Mouse (Mus musculus): ENCODE measurements around the gene Olfr1188. TPM values are rescaled to one million over a fixed set of nuclear protein-coding genes. Genes with fewer than 3 reads are reported as not detected.
"Not testable (repeated sequence)": the region's sequence is repeated elsewhere in the genome, so short reads cannot be mapped to it uniquely, and the experiment has no call there.

Olfr1188 gene
- polyA plus RNA-seq (2015; fragmentation: Nextera tagmentation; extraction: Ambion mirVana) = not detected in 2 replicates

GRCm38 (mm10) chr2:88556635-88557034, at the start of gene Olfr1188:
TSS of gene Olfr1188 (plus strand) at chr2:88556935.
- Histone ChIP-seq H3K4me3 (ENCODE audit: low read length) (no peak within 1 kb of the TSS), H3K27me3 (ENCODE audit: insufficient read depth, low read length) (no peaks in the 10 kb centered on the region), H3K4me1 (ENCODE audit: insufficient read depth, low read length) (no peaks in the 10 kb centered on the region), H3K9ac (replicated peaks; ENCODE audit: low read length) (no peak within 1 kb of the TSS), H3K9me3 (ENCODE audit: low read length) (no peaks in the 10 kb centered on the region), H3K36me3 (ENCODE audit: insufficient read depth, low read length) (no peaks in the 10 kb centered on the region), H3K4me2 (replicated peaks; ENCODE audit: low read depth, low read length) (no peak within 1 kb of the TSS), H3K27ac (ENCODE audit: low read length) (no peak within 1 kb of the TSS)
- WGBS = 85% methylated on average over 2 of the region's 2 CpGs
- ATAC-seq (ENCODE audit: low FRiP score, low TSS enrichment) = no peak

- Histone ChIP-seq H3K36me3 (ENCODE audit: insufficient read depth, low read length) (no peaks in the 10 kb centered on the region), H3K4me2 (replicated peaks; ENCODE audit: low read depth, low read length) (no peak within 1 kb of the TSS), H3K4me1 (ENCODE audit: insufficient read depth, low read length) (no peaks in the 10 kb centered on the region), H3K27ac (ENCODE audit: low read length) (no peak within 1 kb of the TSS), H3K4me3 (ENCODE audit: low read length) (no peak within 1 kb of the TSS), H3K27me3 (ENCODE audit: insufficient read depth, low read length) (no peaks in the 10 kb centered on the region), H3K9ac (replicated peaks; ENCODE audit: low read length) (no peak within 1 kb of the TSS), H3K9me3 (ENCODE audit: low read length) (no peaks in the 10 kb centered on the region)
- WGBS = 80% methylated on average over 2 of the region's 2 CpGs
- ATAC-seq (ENCODE audit: low FRiP score, low TSS enrichment) = no peak
These were observed 38.5 kb upstream of the Olfr1188 start, which contains the start of gene Olfr1186 for GRCm38 (mm10) chr2:88518251-88518650. TSS of gene Olfr1186 (plus strand) at chr2:88518551.

- H3K4me2 ChIP-seq (replicated peaks; ENCODE audit: low read depth, low read length) = no peak overlapping the region
- H3K4me1 ChIP-seq (ENCODE audit: insufficient read depth, low read length) = no peaks in the 10 kb centered on the region
- no peak overlapping the region for H3K27ac ChIP-seq (ENCODE audit: low read length)
- ATAC-seq (ENCODE audit: low FRiP score, low TSS enrichment) = no peak
- no peaks in the 10 kb centered on the region for H3K36me3 ChIP-seq (ENCODE audit: insufficient read depth, low read length)
- H3K4me3 ChIP-seq (ENCODE audit: low read length) = no peak overlapping the region
- no peaks in the 10 kb centered on the region for H3K27me3 ChIP-seq (ENCODE audit: insufficient read depth, low read length)
- no peak overlapping the region for H3K9ac ChIP-seq (replicated peaks; ENCODE audit: low read length)
- no peaks in the 10 kb centered on the region for H3K9me3 ChIP-seq (ENCODE audit: low read length)
- 78% methylated on average over 3 of the region's 3 CpGs for WGBS
These were observed 31.0 kb upstream of the Olfr1188 start for GRCm38 (mm10) chr2:88525720-88526119.

- H3K36me3 ChIP-seq (ENCODE audit: insufficient read depth, low read length); H3K27me3 ChIP-seq (ENCODE audit: insufficient read depth, low read length); H3K9ac ChIP-seq (replicated peaks; ENCODE audit: low read length); H3K4me1 ChIP-seq (ENCODE audit: insufficient read depth, low read length); H3K4me2 ChIP-seq (replicated peaks; ENCODE audit: low read depth, low read length); H3K9me3 ChIP-seq (ENCODE audit: low read length); ATAC-seq (ENCODE audit: low FRiP score, low TSS enrichment); H3K27ac ChIP-seq (ENCODE audit: low read length); H3K4me3 ChIP-seq (ENCODE audit: low read length): not testable (repeated sequence)
- 89% methylated on average over 12 of the region's 12 CpGs for WGBS
These were observed 16.0 kb downstream of the Olfr1188 start for GRCm38 (mm10) chr2:88572696-88573095.

- Histone ChIP-seq H3K9ac (replicated peaks; ENCODE audit: low read length) (no peak within 1 kb of the TSS), H3K27ac (ENCODE audit: low read length) (no peak within 1 kb of the TSS), H3K36me3 (ENCODE audit: insufficient read depth, low read length) (no peaks in the 10 kb centered on the region), H3K4me3 (ENCODE audit: low read length) (no peak within 1 kb of the TSS), H3K27me3 (ENCODE audit: insufficient read depth, low read length) (no peaks in the 10 kb centered on the region), H3K4me2 (replicated peaks; ENCODE audit: low read depth, low read length) (no peak within 1 kb of the TSS), H3K4me1 (ENCODE audit: insufficient read depth, low read length) (no peaks in the 10 kb centered on the region), H3K9me3 (ENCODE audit: low read length) (no peaks in the 10 kb centered on the region)
- no peak for ATAC-seq (ENCODE audit: low FRiP score, low TSS enrichment)
These were observed 29.4 kb downstream of the Olfr1188 start, which contains the start of gene Olfr1189 for GRCm38 (mm10) chr2:88586154-88586553. TSS of gene Olfr1189 (plus strand) at chr2:88586454.

Other genes starting within 250 kb of the Olfr1188 start
- not detected in 2 replicates for gene Olfr1174-ps, start 241.8 kb upstream of the Olfr1188 start, polyA plus RNA-seq (2015; fragmentation: Nextera tagmentation; extraction: Ambion mirVana)
- not detected in 2 replicates for gene Olfr1175-ps, start 229.7 kb upstream of the Olfr1188 start, polyA plus RNA-seq (2015; fragmentation: Nextera tagmentation; extraction: Ambion mirVana)
- not detected in 2 replicates for gene Olfr1176, start 220.2 kb upstream of the Olfr1188 start, polyA plus RNA-seq (2015; fragmentation: Nextera tagmentation; extraction: Ambion mirVana)
- not detected in 2 replicates for gene Olfr1177-ps, start 210.4 kb upstream of the Olfr1188 start, polyA plus RNA-seq (2015; fragmentation: Nextera tagmentation; extraction: Ambion mirVana)
- gene Olfr1178, start 169.9 kb upstream of the Olfr1188 start, polyA plus RNA-seq (2015; fragmentation: Nextera tagmentation; extraction: Ambion mirVana) = not detected in 2 replicates
- not detected in 2 replicates for gene Olfr1179, start 150.5 kb upstream of the Olfr1188 start, polyA plus RNA-seq (2015; fragmentation: Nextera tagmentation; extraction: Ambion mirVana)
- gene Olfr1180, start 137.8 kb upstream of the Olfr1188 start, polyA plus RNA-seq (2015; fragmentation: Nextera tagmentation; extraction: Ambion mirVana) = not detected in 2 replicates
- not detected in 2 replicates for gene Olfr1181, start 130.8 kb upstream of the Olfr1188 start, polyA plus RNA-seq (2015; fragmentation: Nextera tagmentation; extraction: Ambion mirVana)
- gene Gm13757, start 107.8 kb upstream of the Olfr1188 start, polyA plus RNA-seq (2015; fragmentation: Nextera tagmentation; extraction: Ambion mirVana) = not detected in 2 replicates
- gene Olfr1183, start 102.1 kb upstream of the Olfr1188 start, polyA plus RNA-seq (2015; fragmentation: Nextera tagmentation; extraction: Ambion mirVana) = not detected in 2 replicates
- gene Olfr1184, start 73.3 kb upstream of the Olfr1188 start, polyA plus RNA-seq (2015; fragmentation: Nextera tagmentation; extraction: Ambion mirVana) = not detected in 2 replicates
- gene Olfr1185-ps1, start 63.6 kb upstream of the Olfr1188 start, polyA plus RNA-seq (2015; fragmentation: Nextera tagmentation; extraction: Ambion mirVana) = not detected in 2 replicates
- not detected in 2 replicates for gene Olfr1186, start 38.4 kb upstream of the Olfr1188 start, polyA plus RNA-seq (2015; fragmentation: Nextera tagmentation; extraction: Ambion mirVana)
- gene Olfr1189, start 29.5 kb downstream of the Olfr1188 start, polyA plus RNA-seq (2015; fragmentation: Nextera tagmentation; extraction: Ambion mirVana) = not detected in 2 replicates
- not detected in 2 replicates for gene Olfr1191-ps1, start 83.6 kb downstream of the Olfr1188 start, polyA plus RNA-seq (2015; fragmentation: Nextera tagmentation; extraction: Ambion mirVana)
- not detected in 2 replicates for gene Olfr1192-ps1, start 91.6 kb downstream of the Olfr1188 start, polyA plus RNA-seq (2015; fragmentation: Nextera tagmentation; extraction: Ambion mirVana)
- gene Olfr1193, start 118.7 kb downstream of the Olfr1188 start, polyA plus RNA-seq (2015; fragmentation: Nextera tagmentation; extraction: Ambion mirVana) = not detected in 2 replicates
- not detected in 2 replicates for gene Olfr1195, start 132.3 kb downstream of the Olfr1188 start, polyA plus RNA-seq (2015; fragmentation: Nextera tagmentation; extraction: Ambion mirVana)
- not detected in 2 replicates for gene Olfr1196, start 147.7 kb downstream of the Olfr1188 start, polyA plus RNA-seq (2015; fragmentation: Nextera tagmentation; extraction: Ambion mirVana)
- gene Olfr1197, start 175.4 kb downstream of the Olfr1188 start, polyA plus RNA-seq (2015; fragmentation: Nextera tagmentation; extraction: Ambion mirVana) = not detected in 2 replicates
- not detected in 2 replicates for gene Olfr1198, start 194.4 kb downstream of the Olfr1188 start, polyA plus RNA-seq (2015; fragmentation: Nextera tagmentation; extraction: Ambion mirVana)
- gene Olfr1199, start 203.5 kb downstream of the Olfr1188 start, polyA plus RNA-seq (2015; fragmentation: Nextera tagmentation; extraction: Ambion mirVana) = not detected in 2 replicates
- gene Olfr1200, start 213.6 kb downstream of the Olfr1188 start, polyA plus RNA-seq (2015; fragmentation: Nextera tagmentation; extraction: Ambion mirVana) = not detected in 2 replicates
- not detected in 2 replicates for gene Olfr1201, start 236.1 kb downstream of the Olfr1188 start, polyA plus RNA-seq (2015; fragmentation: Nextera tagmentation; extraction: Ambion mirVana)

Measured in kidney, embryonic 16.5 days (tissue).